Mouse (Mus musculus): ENCODE results near the gene Arpc3. TPM values are rescaled to one million over a fixed set of nuclear protein-coding genes. Genes with fewer than 3 reads are reported as not detected.

Arpc3 gene
- 100 to 1,000 TPM; 140 to 150 TPM for total RNA-seq (2021)

DNA sequence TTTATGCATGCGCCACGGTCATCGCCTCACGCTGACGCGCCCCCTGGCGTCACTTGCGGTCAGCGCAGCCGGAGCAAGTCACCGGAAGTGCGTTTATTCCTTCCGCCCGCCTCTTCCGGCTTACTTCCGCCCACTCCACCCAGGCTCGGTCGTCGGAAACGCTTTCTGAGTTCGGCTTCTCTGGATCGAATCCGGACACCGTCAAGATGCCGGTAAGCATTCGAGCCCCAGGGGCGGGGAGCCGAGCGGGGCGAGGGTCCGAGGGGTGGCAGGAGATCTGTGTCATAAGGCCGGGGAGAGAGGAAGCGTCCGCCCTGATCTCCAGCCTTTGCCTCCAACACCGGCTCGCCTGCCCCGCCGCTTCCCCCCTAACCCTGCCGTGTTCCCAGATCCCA lies at the start of gene Arpc3:
Gene Arpc3, plus strand, starts transcription at position 93 of the 395 bp plus-strand sequence.
- intact Hi-C loops (cut with DNase I), result loop anchor here (5.0 kb wide), 3 partner anchors 104 to 259 kb away; no protein-coding TSS in a partner anchor

DNA sequence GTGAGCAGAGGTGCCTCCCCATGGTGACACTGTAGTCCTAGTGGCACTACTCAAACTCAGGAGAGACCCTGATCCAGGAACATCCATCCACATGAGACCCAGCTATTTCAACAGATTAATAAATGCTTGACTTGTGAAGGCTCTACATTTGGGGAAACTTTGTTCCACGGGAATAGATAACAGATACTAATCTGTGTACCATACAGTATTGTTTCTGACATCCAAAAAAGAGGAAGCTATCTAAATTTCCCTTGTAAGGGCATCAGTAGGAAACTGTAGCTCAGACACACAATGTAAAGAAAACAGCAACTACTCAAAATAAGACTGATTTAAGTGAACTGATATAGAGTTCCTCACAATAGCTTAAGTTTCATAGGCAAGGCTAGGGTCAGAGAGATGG lies 48.8 kb upstream of the Arpc3 start:
- DNase-seq, result no peak
- intact Hi-C loops (cut with DNase I), result loop anchor here (5.0 kb wide), 2 partner anchors 211 to 231 kb away; no protein-coding TSS in a partner anchor

More for the DNA sequence above, at the start of gene Arpc3:
- peak; percentile 93 to 95 for DNase-seq

DNA sequence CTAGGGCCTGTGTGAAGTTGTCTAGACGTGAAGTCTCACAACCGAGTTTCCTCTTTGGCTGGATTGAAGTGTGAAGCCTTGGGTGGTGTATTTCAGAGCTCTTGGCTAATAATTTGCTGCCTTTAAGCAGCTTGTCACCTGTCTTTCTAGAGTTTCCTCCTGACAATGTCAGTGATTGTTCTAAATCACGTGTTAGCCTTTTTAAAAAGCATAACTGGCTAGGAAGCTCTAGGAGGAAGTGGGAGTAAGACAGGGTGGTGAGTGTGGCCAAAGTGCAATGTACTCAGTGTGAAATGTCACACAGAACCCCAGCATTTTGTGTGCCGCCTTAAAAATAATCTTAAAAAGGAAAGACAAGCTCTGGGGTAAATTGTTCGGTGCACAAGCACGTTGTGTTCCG lies 47.9 kb upstream of the Arpc3 start:
- intact Hi-C loops (cut with DNase I), result loop anchor here (1.0 to 5.0 kb wide), 3 partner anchors 75 to 231 kb away; no protein-coding TSS in a partner anchor
- DNase-seq, result no peak

DNA sequence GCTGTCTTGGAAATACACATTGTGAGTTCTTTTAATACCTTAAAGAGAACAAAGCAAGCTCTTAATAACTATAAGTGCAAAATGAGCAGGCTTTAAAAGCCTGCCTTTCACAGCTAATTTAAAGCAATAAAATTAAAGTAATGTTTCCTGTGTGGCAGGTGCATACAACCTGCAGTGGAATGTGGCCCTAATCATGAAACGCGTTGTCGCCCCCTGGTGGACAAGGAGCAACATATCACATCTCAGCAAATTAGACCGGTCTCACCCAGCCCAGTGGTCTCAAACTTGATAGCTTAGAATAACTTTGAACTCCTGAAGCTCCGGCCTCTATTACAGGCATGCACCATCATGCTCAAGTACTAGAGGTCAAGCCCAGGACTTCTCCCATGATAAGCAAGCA lies 47.4 kb upstream of the Arpc3 start:
- intact Hi-C loops (cut with DNase I), result loop anchor here (1.0 to 5.0 kb wide), 3 partner anchors 76 to 232 kb away; no protein-coding TSS in a partner anchor
- peak; percentile 67 to 87 for DNase-seq

DNA sequence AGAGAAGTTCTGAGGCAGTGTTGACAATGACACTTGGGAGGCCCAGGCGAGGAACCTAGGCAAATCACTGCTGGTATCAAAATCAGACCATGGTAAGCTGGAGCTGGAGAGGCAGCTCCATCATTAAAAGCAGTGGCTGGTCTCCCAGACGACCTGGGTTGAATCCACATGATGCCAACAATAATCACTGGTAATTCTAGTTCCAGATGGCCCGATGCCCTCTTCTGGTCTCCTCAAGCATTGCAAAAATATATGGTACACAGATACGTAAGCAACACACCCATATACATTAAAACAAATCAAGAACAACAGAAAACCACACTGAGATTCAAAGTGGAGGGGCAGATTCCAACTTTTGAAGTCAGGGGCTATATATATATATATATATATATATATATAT lies 45.9 kb upstream of the Arpc3 start:
- DNase-seq, result no peak
- intact Hi-C loops (cut with DNase I), result no loop called here

DNA sequence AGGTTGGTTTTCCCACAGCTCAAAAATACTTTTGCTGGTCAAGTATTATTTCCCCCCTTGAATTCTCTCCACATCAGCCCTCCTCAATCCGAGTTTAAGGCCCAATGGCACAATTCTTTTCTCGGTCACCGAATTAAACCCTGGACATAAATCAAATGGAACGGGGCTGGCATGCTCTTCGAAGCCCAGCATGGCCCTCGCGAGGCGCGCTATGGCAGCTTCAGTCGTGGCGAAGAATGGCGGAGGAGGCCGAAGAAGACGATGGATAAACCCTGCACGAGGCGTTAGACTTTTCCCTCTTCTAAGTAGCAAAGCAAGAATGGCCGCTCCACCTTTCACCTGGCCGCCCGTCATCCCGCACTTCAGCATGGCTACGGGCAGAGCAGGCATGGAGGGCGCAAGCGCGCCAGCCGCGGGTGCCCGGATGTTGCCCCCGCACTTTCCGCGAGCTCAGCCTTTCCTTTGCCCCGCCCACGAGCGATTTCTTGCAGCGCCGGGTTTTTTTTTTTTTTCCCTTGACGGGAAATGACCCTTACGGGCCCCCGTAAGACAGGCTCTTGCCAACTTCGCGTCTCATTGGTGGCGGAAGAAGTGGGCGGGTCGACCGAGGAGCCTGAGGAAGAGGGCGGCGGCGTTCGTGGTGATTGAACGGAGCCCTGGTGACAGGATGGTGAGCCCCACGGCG lies 37.7 kb upstream of the Arpc3 start, which contains the start of the genes Rad9b and Vps29:
Gene Rad9b, minus strand, starts transcription at position 427 of the 685 bp plus-strand sequence.
Gene Vps29, plus strand, starts transcription at position 563 of the 685 bp plus-strand sequence.
- intact Hi-C loops (cut with DNase I), result loop anchor here (2.0 kb wide), 1 partner anchor 17 kb away; the partner anchor contains the start of gene Gpn3

DNA sequence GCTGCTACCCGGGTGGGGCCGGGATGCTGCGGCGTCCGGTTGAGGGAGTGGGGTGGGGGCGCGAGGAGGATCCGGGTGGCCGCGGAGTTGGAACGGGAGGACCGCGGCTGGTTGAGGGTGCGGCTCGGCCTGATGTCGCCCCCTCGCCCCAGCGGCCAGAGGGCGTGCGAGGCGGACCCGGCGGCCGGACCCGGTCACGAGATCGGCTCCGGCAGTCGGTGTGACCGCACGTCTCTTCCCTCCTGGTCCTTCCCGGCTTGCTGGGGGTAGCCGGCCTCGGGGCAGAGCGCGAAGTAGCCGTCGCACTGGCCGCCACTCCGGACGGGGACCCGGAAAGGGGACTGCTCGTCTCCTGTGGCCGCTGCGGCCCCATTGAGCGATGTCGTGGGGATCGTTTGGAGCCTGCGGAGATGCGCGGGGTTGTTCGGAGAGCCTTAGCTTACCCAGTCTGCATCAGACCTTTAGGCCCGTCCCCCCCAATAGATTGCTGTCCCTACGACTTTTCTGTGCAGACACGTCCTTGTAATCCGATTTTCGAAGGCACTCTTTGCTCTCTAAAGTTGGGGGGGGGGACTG lies 37.1 kb upstream of the Arpc3 start:
- intact Hi-C loops (cut with DNase I), result loop anchor here (2.0 kb wide), 1 partner anchor 16 kb away; the partner anchor contains the start of gene Gpn3

More for the DNA sequence above, 37.7 kb upstream of the Arpc3 start, which contains the start of the genes Rad9b and Vps29:
- DNase-seq, result peak; percentile 99 to 100

DNA sequence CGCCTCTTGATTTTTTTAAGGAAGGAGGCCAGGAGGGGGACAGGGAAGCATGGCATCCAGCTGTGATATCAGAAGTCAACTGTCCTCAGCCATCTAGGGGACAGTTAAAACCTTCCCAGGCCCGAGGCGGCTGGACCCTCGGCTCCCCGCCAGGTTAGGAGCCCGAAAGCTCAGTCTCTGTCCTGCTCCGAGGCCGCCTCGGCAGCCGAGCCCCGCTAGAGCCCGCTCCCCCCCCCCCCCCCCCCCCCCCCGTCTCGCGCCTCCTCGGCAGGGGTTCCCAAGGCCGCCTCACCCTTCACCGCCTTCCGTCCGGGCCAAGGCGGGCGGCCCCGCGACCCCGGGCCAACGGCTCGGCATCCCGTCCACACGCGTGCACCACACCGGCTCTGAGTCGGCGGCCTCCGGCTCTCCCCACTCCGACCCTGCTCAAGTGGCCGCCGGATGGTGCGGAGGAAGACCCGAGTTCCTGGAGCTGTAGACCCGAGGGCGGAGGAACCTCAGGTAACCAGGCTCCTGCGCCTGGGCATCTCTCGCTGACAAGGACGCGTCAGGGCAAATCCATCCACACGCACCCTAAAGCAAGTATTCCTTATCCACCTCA lies 20.0 kb upstream of the Arpc3 start, which contains the start of gene Gpn3:
Gene Gpn3, plus strand, starts transcription at position 286 of the 601 bp plus-strand sequence.
- peak in 1 of 2 experiments; percentile 58 for DNase-seq
- intact Hi-C loops (cut with DNase I), result loop anchor here (2.0 kb wide), 1 partner anchor 17 kb away; the partner anchor contains the start of genes Rad9b and Vps29

More for the DNA sequence above, 37.1 kb upstream of the Arpc3 start:
- DNase-seq, result no peak

DNA sequence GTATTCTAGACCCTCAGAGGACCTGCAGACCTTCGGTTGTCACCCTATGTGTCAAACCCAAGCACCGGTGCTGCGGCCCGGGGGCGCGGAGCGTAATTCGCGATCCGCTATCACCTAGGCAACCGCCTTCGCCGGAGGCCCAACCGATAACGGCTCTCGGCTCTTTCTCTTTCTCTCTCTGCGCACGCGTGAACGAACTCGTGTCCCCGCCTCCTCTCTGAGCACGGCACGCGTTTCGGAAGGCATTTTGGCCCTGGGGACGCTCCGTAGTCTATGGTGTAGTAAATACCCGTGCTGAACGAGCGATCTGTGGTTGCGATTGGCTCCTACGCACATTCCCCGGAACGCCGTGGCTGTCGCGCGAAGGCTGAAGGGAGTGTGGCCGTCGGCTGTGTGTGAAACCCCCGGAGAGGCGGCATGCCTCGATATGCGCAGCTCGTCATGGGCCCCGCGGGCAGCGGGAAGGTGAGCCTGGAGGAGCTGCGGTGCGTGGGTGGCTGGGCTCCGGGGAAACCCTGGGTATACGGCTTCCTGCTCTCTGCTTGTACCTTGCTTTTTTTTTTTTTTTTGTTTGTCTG lies 19.4 kb upstream of the Arpc3 start, which contains the start of gene Fam216a:
Gene Fam216a, minus strand, starts transcription at position 173 of the 578 bp plus-strand sequence.
- peak; percentile 99 to 100 for DNase-seq
- intact Hi-C loops (cut with DNase I), result no loop called here

DNA sequence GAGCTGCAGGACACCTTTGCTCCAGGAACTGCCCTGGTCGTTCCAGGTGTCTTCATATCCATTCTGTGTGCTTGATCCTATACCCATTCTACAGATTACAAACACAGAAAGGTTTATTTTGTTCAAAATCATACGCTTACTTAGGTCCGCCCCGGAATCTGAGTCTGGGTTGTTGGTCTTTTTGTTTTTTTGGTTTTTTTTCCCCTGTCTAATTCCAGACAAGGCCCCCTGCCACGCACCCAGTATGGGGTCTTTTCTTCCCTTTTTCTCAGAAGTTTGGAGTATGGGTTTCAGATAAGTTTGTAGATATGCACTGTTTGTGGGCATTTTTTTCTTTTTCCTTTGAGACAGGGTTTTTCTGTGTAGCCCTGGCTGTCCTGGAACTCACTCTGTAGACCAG lies 18.8 kb upstream of the Arpc3 start:
- no peak for DNase-seq
- intact Hi-C loops (cut with DNase I), result no loop called here

DNA sequence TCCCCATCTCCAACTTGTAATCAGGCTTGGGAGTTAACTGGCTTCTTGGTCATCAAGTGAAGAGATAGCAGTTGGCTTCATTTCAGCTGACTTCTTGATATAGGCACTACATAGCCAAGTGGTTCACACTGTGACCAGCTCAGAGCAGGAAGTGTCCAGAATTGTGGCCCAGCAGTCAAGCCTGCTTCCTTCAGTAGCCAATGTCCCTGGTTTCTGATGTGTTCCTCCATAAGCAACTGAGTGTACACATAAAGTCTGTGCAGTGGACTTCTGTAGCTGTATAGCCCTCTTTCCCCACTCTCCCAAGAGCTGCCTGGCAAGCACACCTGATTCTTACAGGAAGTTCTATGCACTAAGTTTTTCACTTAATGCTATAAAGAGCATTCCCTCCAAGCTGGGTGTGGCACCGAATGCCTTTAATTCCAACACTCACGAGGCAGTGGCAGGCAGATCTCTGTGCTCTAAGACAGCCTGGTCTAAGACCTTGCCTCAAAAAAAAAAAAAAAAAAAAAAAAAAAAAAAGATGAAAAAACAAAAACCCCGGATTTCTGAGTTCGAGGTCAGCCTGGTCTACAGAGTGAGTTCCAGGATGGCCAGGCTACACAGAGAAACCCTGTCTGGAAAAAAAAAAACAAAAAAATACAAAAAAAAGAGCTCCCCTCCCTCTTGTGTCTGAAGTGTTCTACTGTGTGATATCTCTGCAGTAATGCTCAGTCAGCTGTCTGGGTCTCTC lies 14.4 kb upstream of the Arpc3 start:
- intact Hi-C loops (cut with DNase I), result no loop called here
- DNase-seq, result no peak

DNA sequence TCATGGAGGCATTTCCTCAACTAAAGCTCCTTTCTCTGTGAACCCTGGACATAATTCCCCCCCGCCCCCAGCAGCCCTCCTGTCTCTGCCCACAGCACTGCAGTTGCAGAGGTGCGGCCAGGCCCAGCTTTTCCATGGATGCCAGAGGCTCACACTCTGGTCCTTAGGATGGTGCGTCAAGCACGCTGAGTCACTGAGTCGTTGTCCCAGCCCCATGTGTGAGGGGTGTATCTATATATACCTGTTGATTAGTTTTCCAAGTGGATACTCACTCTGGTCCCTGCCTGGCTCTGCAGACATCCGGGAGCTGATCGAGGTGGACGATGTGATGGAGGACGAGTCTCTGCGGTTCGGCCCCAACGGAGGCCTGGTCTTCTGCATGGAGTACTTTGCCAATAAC lies 13.5 kb upstream of the Arpc3 start:
- no peak for DNase-seq
- intact Hi-C loops (cut with DNase I), result no loop called here

DNA sequence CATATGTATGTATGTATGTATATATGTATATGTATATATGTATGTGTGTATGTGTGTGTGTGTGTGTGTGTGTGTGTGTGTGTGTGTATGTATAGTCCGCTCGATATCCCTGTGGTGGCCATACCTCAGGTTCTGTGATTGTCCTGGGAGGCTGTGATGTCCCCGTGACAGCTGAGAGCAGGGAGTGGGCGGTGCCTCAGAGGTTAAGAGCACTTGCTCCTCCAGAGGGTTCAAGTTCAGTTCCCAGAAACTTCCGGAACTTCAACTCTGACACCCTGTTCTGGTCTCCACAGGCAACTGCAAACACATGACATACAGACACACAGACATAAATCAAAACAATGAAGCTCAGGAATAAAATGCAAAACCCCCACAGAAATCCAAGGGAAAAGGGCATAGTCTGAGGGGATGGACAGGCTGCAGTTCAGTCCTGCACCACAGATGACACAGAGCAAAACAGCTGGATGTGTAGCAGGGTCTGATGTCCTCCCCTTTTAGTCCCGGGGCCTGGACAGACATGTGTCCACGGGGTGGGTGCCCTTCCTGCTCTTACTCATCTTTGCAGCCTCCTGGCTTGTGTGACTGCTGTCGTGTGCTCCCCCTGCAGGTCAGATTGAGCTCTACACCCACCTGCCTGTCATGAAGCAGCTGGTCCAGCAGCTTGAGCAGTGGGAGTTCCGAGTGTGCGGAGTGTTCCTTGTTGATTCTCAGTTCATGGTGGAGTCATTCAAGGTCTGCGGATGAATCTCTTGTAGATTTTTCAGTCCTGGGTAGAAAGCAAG lies 12.1 kb upstream of the Arpc3 start:
- intact Hi-C loops (cut with DNase I), result no loop called here
- peak; percentile 75 to 84 for DNase-seq

DNA sequence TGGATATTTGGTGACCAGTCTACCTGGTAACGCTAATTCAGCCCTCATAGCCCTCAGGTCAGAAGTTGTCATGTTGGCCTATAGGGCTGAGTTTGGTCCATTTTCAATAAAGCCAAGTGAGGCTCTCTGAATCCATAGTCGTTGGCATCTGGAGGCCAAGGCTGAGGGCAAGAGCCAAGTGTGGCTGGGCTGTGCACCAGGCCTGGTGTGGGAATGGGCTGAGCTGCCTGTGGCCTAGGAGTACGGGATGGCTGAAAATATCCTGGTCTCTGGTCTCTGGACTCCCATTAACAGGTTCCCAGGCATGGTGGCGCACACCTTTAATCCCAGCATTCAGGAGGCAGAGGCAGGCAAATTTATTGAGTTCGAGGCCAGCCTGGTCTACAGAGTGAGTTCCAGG lies 1.7 kb upstream of the Arpc3 start:
- DNase-seq, result no peak
- intact Hi-C loops (cut with DNase I), result loop anchor here (5.0 kb wide), 3 partner anchors 103 to 258 kb away; no protein-coding TSS in a partner anchor

DNA sequence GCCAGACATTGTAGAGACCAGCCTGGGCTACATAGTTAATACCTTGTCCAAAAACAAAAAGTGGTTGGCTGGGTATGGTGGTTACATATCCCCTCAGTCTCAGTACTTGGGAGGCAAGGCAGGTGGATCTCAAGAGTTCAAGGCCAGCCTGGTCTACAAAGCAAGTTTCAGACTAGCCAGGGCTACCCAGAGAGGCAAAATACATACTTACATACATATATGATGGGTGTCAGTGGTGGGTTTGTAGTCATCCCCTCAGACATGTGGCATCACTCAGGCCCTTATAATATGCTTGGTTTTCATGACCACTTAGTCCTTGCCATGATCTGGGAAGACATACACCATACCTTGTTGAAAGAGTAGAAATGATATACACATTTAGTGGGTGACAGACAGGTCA lies 1.0 kb upstream of the Arpc3 start:
- intact Hi-C loops (cut with DNase I), result loop anchor here (5.0 kb wide), 3 partner anchors 103 to 258 kb away; no protein-coding TSS in a partner anchor
- DNase-seq, result no peak

DNA sequence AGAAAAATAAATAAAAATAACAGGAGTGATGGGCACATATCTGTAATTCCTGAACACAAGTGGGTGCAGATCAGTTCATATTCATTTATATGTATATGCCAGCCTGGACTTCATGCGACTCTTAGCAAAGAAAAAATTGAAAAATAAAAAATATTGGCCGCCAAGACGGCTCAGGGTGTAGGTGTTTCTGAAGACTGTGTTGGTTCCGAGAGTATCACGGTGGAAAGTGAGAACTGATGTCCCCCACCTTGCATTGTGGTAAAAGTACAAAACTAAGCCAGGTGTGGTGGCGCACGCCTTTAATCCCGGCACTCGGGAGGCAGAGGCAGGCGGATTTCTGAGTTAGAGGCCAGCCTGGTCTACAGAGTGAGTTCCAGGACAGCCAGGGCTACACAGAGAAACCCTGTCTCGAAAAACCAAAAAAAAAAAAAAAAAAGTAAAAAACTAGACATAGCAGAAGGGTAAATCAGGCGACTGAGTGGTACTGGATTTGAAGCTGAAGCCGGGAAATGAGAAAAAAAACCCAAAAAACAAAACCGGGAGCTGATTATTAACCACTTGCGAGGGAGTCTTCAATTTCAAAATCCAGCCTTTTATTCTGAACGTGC lies 396 bp upstream of the Arpc3 start:
- intact Hi-C loops (cut with DNase I), result loop anchor here (5.0 kb wide), 3 partner anchors 104 to 259 kb away; no protein-coding TSS in a partner anchor
- no peak for DNase-seq

DNA sequence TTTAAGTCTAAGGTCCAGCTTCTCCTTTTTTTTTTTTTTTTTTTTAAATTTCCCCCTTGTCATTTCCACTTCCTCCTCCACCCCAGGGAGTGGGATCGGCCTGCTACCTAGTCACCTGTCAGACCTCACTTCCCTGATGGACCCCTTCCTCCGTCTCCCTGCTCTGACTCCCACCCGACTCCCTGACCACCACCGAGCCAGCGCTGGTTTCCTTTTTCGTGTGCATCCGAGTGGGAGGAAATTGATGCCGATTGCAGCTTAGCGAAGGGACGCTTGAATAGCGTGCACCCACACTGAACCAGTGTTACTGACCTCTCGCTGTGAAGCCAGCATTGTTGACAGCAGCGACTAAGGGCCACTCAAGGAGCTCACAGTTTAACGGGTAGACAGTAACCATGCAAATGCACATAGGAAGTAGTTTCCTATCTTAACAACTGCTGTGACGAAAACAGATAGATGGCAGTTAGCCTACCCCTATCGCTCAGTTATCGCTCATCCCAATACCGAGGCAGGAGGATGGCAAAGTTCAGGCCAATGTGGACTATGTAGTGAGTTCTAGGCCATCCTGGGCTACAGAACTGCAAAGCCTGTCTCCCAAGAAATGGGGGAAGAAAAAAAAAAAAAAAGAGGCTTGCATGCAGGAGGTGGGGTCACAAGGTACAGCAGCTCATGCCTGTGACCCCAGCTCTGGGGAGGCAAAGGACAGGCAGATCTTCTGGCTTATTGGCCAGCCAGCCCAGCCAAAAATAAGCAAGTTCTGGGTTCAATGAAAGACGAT lies 738 bp downstream of the Arpc3 start:
- intact Hi-C loops (cut with DNase I), result loop anchor here (5.0 kb wide), 3 partner anchors 105 to 260 kb away; no protein-coding TSS in a partner anchor
- peak; percentile 34 to 54 for DNase-seq

All from heart, postnatal 10 days (tissue).